8 mouse cellular contexts compared by ENCODE assay signal in genomic region chr11:88873027-88873666, GRCm38 (mm10). TPM values are rescaled to one million over a fixed set of nuclear protein-coding genes. Genes with fewer than 3 reads are reported as not detected.
DNase-seq lines count a peak whose midpoint lies in the region; ATAC-seq and TF ChIP-seq lines count a peak whose summit lies in the region.

No protein-coding gene starts in this region.

- H3K79me2 ChIP-seq in liver, adult 2 months (ENCODE audit: control insufficient read depth, insufficient read depth, low read length), result no peaks in the 10 kb centered on the region

- no peak for DNase-seq in liver, adult 2 months (ENCODE audit: extremely low read depth, low read depth, low spot score)
- DNase-seq in liver, result no peak
- DNase-seq in embryonic facial prominence, embryonic 14.5 days (ENCODE audit: low spot score), result no peak
- no peak for DNase-seq in gastrocnemius, postnatal 14 days
- no peak for DNase-seq in cerebellum, adult 8-10 months
- DNase-seq in right cerebral cortex, postnatal 36 days (ENCODE audit: low spot score in 2 of 2), result no peak

- intact Hi-C loops in gastrocnemius, postnatal 14 days (cut with DNase I; ENCODE audit: low total_unique reads), result no loop called here

- ATAC-seq in embryonic facial prominence, embryonic 14.5 days (ENCODE audit: low read depth), result no peak
- peak; percentile 71 for ATAC-seq in intestine, embryonic 16.5 days
- no peak for ATAC-seq in neural tube, embryonic 13.5 days (ENCODE audit: low read depth)

- no peaks in the 10 kb centered on the region for H3K27me3 ChIP-seq in liver, adult 2 months (ENCODE audit: control insufficient read depth, insufficient read depth, low read length)
- H3K27me3 ChIP-seq in embryonic facial prominence, embryonic 14.5 days (replicated peaks; ENCODE audit: control insufficient read depth, insufficient read depth, low read length), result peaks cover 8% of the 10 kb centered on the region; the same call in 1 of the 2 replicates
- no peaks in the 10 kb centered on the region for H3K27me3 ChIP-seq in intestine, embryonic 16.5 days (replicated peaks; ENCODE audit: control insufficient read depth, insufficient read depth, low read length)
- H3K27me3 ChIP-seq in neural tube, embryonic 13.5 days, result peaks cover 37% of the 10 kb centered on the region

- TF ChIP-seq CTCF in liver, adult 2 months (IDR thresholded peaks at IDR 0.05; ENCODE audit: low read depth, low read length), result no peak

- TF ChIP-seq POLR2A in liver, adult 2 months (IDR thresholded peaks at IDR 0.05; ENCODE audit: extremely low read depth, insufficient read depth, low read length), result no peak

- no peaks in the 10 kb centered on the region for H3K9me3 ChIP-seq in embryonic facial prominence, embryonic 14.5 days (ENCODE audit: control insufficient read depth, low read length)
- no peaks in the 10 kb centered on the region for H3K9me3 ChIP-seq in intestine, embryonic 16.5 days (ENCODE audit: control insufficient read depth, low read length)
- H3K9me3 ChIP-seq in neural tube, embryonic 13.5 days, result no peaks in the 10 kb centered on the region

- WGBS in liver, adult 2 months, result 6% methylated on average over 20 of the region's 20 CpGs
- 4% methylated on average over 20 of the region's 20 CpGs for WGBS in embryonic facial prominence, embryonic 14.5 days
- 7% methylated on average over 20 of the region's 20 CpGs for WGBS in intestine, embryonic 16.5 days
- 5% methylated on average over 20 of the region's 20 CpGs for WGBS in neural tube, embryonic 13.5 days

- H3K4me1 ChIP-seq in liver, adult 2 months (ENCODE audit: control insufficient read depth, insufficient read depth, low read length), result peaks cover 4% of the 10 kb centered on the region; the same call in 1 of the 2 replicates
- H3K4me1 ChIP-seq in embryonic facial prominence, embryonic 14.5 days (ENCODE audit: control insufficient read depth, insufficient read depth, low read length), result no peaks in the 10 kb centered on the region
- peaks cover 6% of the 10 kb centered on the region; the same call in 1 of the 2 replicates for H3K4me1 ChIP-seq in intestine, embryonic 16.5 days (ENCODE audit: control insufficient read depth, insufficient read depth, low read length)
- H3K4me1 ChIP-seq in neural tube, embryonic 13.5 days (replicated peaks), result peaks cover 10% of the 10 kb centered on the region

- H3K4me3 ChIP-seq in liver, adult 2 months (ENCODE audit: insufficient read depth, low read depth, low read length), result peak overlapping the region; percentile 6; the same call in 1 of the 2 replicates
- H3K4me3 ChIP-seq in embryonic facial prominence, embryonic 14.5 days (ENCODE audit: low read depth, low read length), result peak overlapping the region; percentile 32
- H3K4me3 ChIP-seq in intestine, embryonic 16.5 days (ENCODE audit: low read length), result peak overlapping the region; percentile 45
- H3K4me3 ChIP-seq in neural tube, embryonic 13.5 days, result peak overlapping the region; percentile 26

- H3K4me2 ChIP-seq in embryonic facial prominence, embryonic 14.5 days (ENCODE audit: low read depth, low read length), result peak overlapping the region; percentile 55
- H3K4me2 ChIP-seq in intestine, embryonic 16.5 days (ENCODE audit: low read depth, low read length), result peak overlapping the region; percentile 78
- H3K4me2 ChIP-seq in neural tube, embryonic 13.5 days, result peak overlapping the region; percentile 62

- H3K27ac ChIP-seq in liver, adult 2 months (replicated peaks; ENCODE audit: insufficient read depth, low read depth, low read length), result no peak overlapping the region
- H3K27ac ChIP-seq in embryonic facial prominence, embryonic 14.5 days (replicated peaks; ENCODE audit: low read depth, low read length), result no peak overlapping the region
- H3K27ac ChIP-seq in intestine, embryonic 16.5 days (ENCODE audit: low read length), result no peak overlapping the region
- H3K27ac ChIP-seq in neural tube, embryonic 13.5 days (replicated peaks), result no peak overlapping the region

- peak overlapping the region; percentile 4; the same call in 1 of the 2 replicates for H3K9ac ChIP-seq in liver, adult 2 months (ENCODE audit: low read depth, low read length)
- H3K9ac ChIP-seq in embryonic facial prominence, embryonic 14.5 days (ENCODE audit: low read depth, low read length), result peak overlapping the region; percentile 34; the same call in 1 of the 2 replicates
- peak overlapping the region; percentile 54 for H3K9ac ChIP-seq in intestine, embryonic 16.5 days (ENCODE audit: low read depth, low read length)
- H3K9ac ChIP-seq in neural tube, embryonic 13.5 days, result peak overlapping the region; percentile 55

- no peaks in the 10 kb centered on the region for H3K36me3 ChIP-seq in liver, adult 2 months (ENCODE audit: control insufficient read depth, insufficient read depth, low read length)
- no peaks in the 10 kb centered on the region for H3K36me3 ChIP-seq in embryonic facial prominence, embryonic 14.5 days (ENCODE audit: control insufficient read depth, insufficient read depth, low read length)
- H3K36me3 ChIP-seq in intestine, embryonic 16.5 days (ENCODE audit: control insufficient read depth, insufficient read depth, low read length), result no peaks in the 10 kb centered on the region
- no peaks in the 10 kb centered on the region for H3K36me3 ChIP-seq in neural tube, embryonic 13.5 days

RNA-seq across cellular contexts. Expression of gene Akap1, which starts 8.8 kb away (rescaled TPM):
- total RNA-seq in liver, adult 2 months (2014; rRNA removed), result 37.7 and 53.6 TPM in 2 replicates
- 58.0 and 81.5 TPM in 2 replicates for polyA plus RNA-seq in liver, adult 2 months (2012; rRNA removed)
- polyA plus RNA-seq in embryonic facial prominence, embryonic 14.5 days (2014; fragmentation: Nextera tagmentation; extraction: Ambion mirVana), result 22.2 and 28.2 TPM in 2 replicates
- 27.5 and 28.7 TPM in 2 replicates for polyA plus RNA-seq in intestine, embryonic 16.5 days (2015; fragmentation: Nextera tagmentation; extraction: Ambion mirVana)
- polyA plus RNA-seq in neural tube, embryonic 13.5 days (2015; fragmentation: Nextera tagmentation; extraction: Ambion mirVana), result 25.7 and 25.9 TPM in 2 replicates
- total RNA-seq in gastrocnemius, postnatal 14 days (2021), result 10 to 100 TPM; 57.4 to 62.0 TPM

Comparison
In these comparisons a context has a peak if more than half of its experiments do, and no peak if none do; other contexts are left out.
1. H3K9ac ChIP-seq: peak in every context shown above with its lines; median percentile 55 in neural tube, embryonic 13.5 days; 54 in intestine, embryonic 16.5 days; 34 in embryonic facial prominence, embryonic 14.5 days; 4 in liver, adult 2 months.